Mouse (Mus musculus): ENCODE results near the gene Akap8. TPM values are rescaled to one million over a fixed set of nuclear protein-coding genes. Genes with fewer than 3 reads are reported as not detected.

Gene Akap8
- polyA plus RNA-seq, 1 experiment from 2014 or later = 92.9 TPM

- no peak overlapping the region for H3K4me2 ChIP-seq (ENCODE audit: low read depth, low read length)
- H3K9ac ChIP-seq (ENCODE audit: low read length) = no peak overlapping the region
- no peaks in the 10 kb centered on the region; the same call in 1 of the 2 replicates for H3K4me1 ChIP-seq (replicated peaks; ENCODE audit: control insufficient read depth, insufficient read depth, low read length)
- H3K9me3 ChIP-seq (ENCODE audit: control insufficient read depth, low read length) = no peaks in the 10 kb centered on the region
- H3K27me3 ChIP-seq (ENCODE audit: control insufficient read depth, insufficient read depth, low read depth, low read length) = no peaks in the 10 kb centered on the region
- no peak for ATAC-seq (ENCODE audit: low read depth)
- H3K36me3 ChIP-seq (ENCODE audit: control insufficient read depth, insufficient read depth, low read length) = no peaks in the 10 kb centered on the region
- H3K4me3 ChIP-seq (ENCODE audit: low read length) = no peak overlapping the region
- no peak overlapping the region for H3K27ac ChIP-seq (ENCODE audit: low read length)
- 89% methylated on average over 8 of the region's 8 CpGs for whole genome bisulfite sequencing
Measured at GRCm38 (mm10) chr17:32262831-32263559, 58.0 kb downstream of the Akap8 start.

- Histone ChIP-seq H3K36me3 (ENCODE audit: control insufficient read depth, insufficient read depth, low read length) (no peaks in the 10 kb centered on the region), H3K4me2 (ENCODE audit: low read depth, low read length) (no peak overlapping the region), H3K4me3 (ENCODE audit: low read length) (no peak overlapping the region), H3K9ac (ENCODE audit: low read length) (no peak overlapping the region), H3K9me3 (ENCODE audit: control insufficient read depth, low read length) (no peaks in the 10 kb centered on the region), H3K27ac (ENCODE audit: low read length) (no peak overlapping the region), H3K27me3 (ENCODE audit: control insufficient read depth, insufficient read depth, low read depth, low read length) (no peaks in the 10 kb centered on the region), H3K4me1 (replicated peaks; ENCODE audit: control insufficient read depth, insufficient read depth, low read length) (peaks cover 3% of the 10 kb centered on the region; the same call in 1 of the 2 replicates)
- 100% methylated on average over 2 of the region's 2 CpGs for WGBS
- no peak for ATAC-seq (ENCODE audit: low read depth)
Measured at GRCm38 (mm10) chr17:32258869-32259268, 62.2 kb downstream of the Akap8 start.

GRCm38 (mm10) chr17:32257944-32258343 is 63.1 kb downstream of the Akap8 start:
- 63% methylated on average over 6 of the region's 6 CpGs for WGBS
- 0 out of 2 replicates have a peak, but pooled peaks cover 5% of the 10 kb centered on the region for H3K4me1 ChIP-seq (replicated peaks; ENCODE audit: control insufficient read depth, insufficient read depth, low read length)
- H3K4me3 ChIP-seq (ENCODE audit: low read length) = no peak overlapping the region
- no peaks in the 10 kb centered on the region for H3K9me3 ChIP-seq (ENCODE audit: control insufficient read depth, low read length)
- no peak overlapping the region for H3K27ac ChIP-seq (ENCODE audit: low read length)
- H3K36me3 ChIP-seq (ENCODE audit: control insufficient read depth, insufficient read depth, low read length) = no peaks in the 10 kb centered on the region
- H3K9ac ChIP-seq (ENCODE audit: low read length) = no peak overlapping the region
- no peaks in the 10 kb centered on the region for H3K27me3 ChIP-seq (ENCODE audit: control insufficient read depth, insufficient read depth, low read depth, low read length)
- ATAC-seq (ENCODE audit: low read depth) = no peak
- no peak overlapping the region for H3K4me2 ChIP-seq (ENCODE audit: low read depth, low read length)

GRCm38 (mm10) chr17:32257452-32257851 is 63.6 kb downstream of the Akap8 start:
- Histone ChIP-seq H3K9ac (ENCODE audit: low read length) (no peak overlapping the region), H3K4me3 (ENCODE audit: low read length) (no peak overlapping the region), H3K4me2 (ENCODE audit: low read depth, low read length) (no peak overlapping the region), H3K27me3 (ENCODE audit: control insufficient read depth, insufficient read depth, low read depth, low read length) (no peaks in the 10 kb centered on the region), H3K27ac (ENCODE audit: low read length) (no peak overlapping the region), H3K9me3 (ENCODE audit: control insufficient read depth, low read length) (no peaks in the 10 kb centered on the region), H3K36me3 (ENCODE audit: control insufficient read depth, insufficient read depth, low read length) (no peaks in the 10 kb centered on the region), H3K4me1 (replicated peaks; ENCODE audit: control insufficient read depth, insufficient read depth, low read length) (0 out of 2 replicates have a peak, but pooled peaks cover 5% of the 10 kb centered on the region)
- ATAC-seq (ENCODE audit: low read depth) = no peak
- 89% methylated on average over 2 of the region's 2 CpGs for WGBS

GRCm38 (mm10) chr17:32256896-32257295 is 64.1 kb downstream of the Akap8 start:
- H3K4me1 ChIP-seq (replicated peaks; ENCODE audit: control insufficient read depth, insufficient read depth, low read length) = 0 out of 2 replicates have a peak, but pooled peaks cover 5% of the 10 kb centered on the region
- WGBS = 76% methylated on average over 2 of the region's 2 CpGs
- H3K9me3 ChIP-seq (ENCODE audit: control insufficient read depth, low read length) = no peaks in the 10 kb centered on the region
- ATAC-seq (ENCODE audit: low read depth) = no peak
- H3K27ac ChIP-seq (ENCODE audit: low read length) = no peak overlapping the region
- H3K27me3 ChIP-seq (ENCODE audit: control insufficient read depth, insufficient read depth, low read depth, low read length) = no peaks in the 10 kb centered on the region
- H3K4me3 ChIP-seq (ENCODE audit: low read length) = no peak overlapping the region
- H3K4me2 ChIP-seq (ENCODE audit: low read depth, low read length) = no peak overlapping the region
- H3K9ac ChIP-seq (ENCODE audit: low read length) = no peak overlapping the region
- H3K36me3 ChIP-seq (ENCODE audit: control insufficient read depth, insufficient read depth, low read length) = no peaks in the 10 kb centered on the region

Other genes starting within 250 kb of the Akap8 start
- 17.1 and 17.3 TPM in 2 replicates for gene Notch3, start 154.4 kb downstream of the Akap8 start, polyA plus RNA-seq (2015; fragmentation: Nextera tagmentation; extraction: Ambion mirVana)
- gene Ephx3, start 131.7 kb downstream of the Akap8 start, polyA plus RNA-seq (2015; fragmentation: Nextera tagmentation; extraction: Ambion mirVana) = 0.21 and 0.24 TPM in 2 replicates
- gene Brd4, start 36.5 kb downstream of the Akap8 start, polyA plus RNA-seq (2015; fragmentation: Nextera tagmentation; extraction: Ambion mirVana) = 70.6 and 83.2 TPM in 2 replicates
- 101 and 108 TPM in 2 replicates for gene Akap8l, start 29.4 kb upstream of the Akap8 start, polyA plus RNA-seq (2015; fragmentation: Nextera tagmentation; extraction: Ambion mirVana)
- 22.6 and 27.0 TPM in 2 replicates for gene Wiz, start 68.2 kb upstream of the Akap8 start, polyA plus RNA-seq (2015; fragmentation: Nextera tagmentation; extraction: Ambion mirVana)
- gene Rasal3, start 82.3 kb upstream of the Akap8 start, polyA plus RNA-seq (2015; fragmentation: Nextera tagmentation; extraction: Ambion mirVana) = 1.7 and 4.0 TPM in 2 replicates
- gene Pglyrp2, start 102.9 kb upstream of the Akap8 start, polyA plus RNA-seq (2015; fragmentation: Nextera tagmentation; extraction: Ambion mirVana) = 0.74 TPM in 1 of 2 replicates, not detected in the other
- gene Cyp4f39, start 131.5 kb upstream of the Akap8 start, polyA plus RNA-seq (2015; fragmentation: Nextera tagmentation; extraction: Ambion mirVana) = 0.69 and 0.80 TPM in 2 replicates
- 7.9 and 8.7 TPM in 2 replicates for gene Cyp4f17, start 184.8 kb upstream of the Akap8 start, polyA plus RNA-seq (2015; fragmentation: Nextera tagmentation; extraction: Ambion mirVana)
- 19.7 and 22.7 TPM in 2 replicates for gene Cyp4f16, start 215.3 kb upstream of the Akap8 start, polyA plus RNA-seq (2015; fragmentation: Nextera tagmentation; extraction: Ambion mirVana)